Mouse (Mus musculus) heart, embryonic 13.5 days (tissue): ENCODE results near the gene A930004D18Rik. TPM values are rescaled to one million over a fixed set of nuclear protein-coding genes. Genes with fewer than 3 reads are reported as not detected.
A peak's percentile ranks its signal among the peaks of the same experiment; 100 is the strongest.

ENCODE experiments used
- ATAC-seq: fragments of 200-750 bp; cut with Nextera tagmentation; 2 replicates; pipeline ENCODE4 v1.8.0; 2017; ENCODE audit warnings: moderate TSS enrichment; ENCODE audit not compliant: insufficient number of reproducible peaks, low FRiP score, low TSS enrichment; ENCODE audit errors: extremely low read depth
- H3K27ac ChIP-seq: fragments of 300-500 bp; sonication (generic); replicated peaks from 2 replicates; pipeline ENCODE4 v1.5.1; 2015; ENCODE audit warnings: moderate library complexity, mild to moderate bottlenecking, inconsistent platforms
- H3K27me3 ChIP-seq: fragments of 300-500 bp; sonication (generic); replicated peaks from 2 replicates; pipeline ENCODE4 v1.6.1; 2015; ENCODE audit warnings: mild to moderate bottlenecking, inconsistent platforms
- H3K36me3 ChIP-seq: fragments of 300-500 bp; sonication (generic); 2 replicates; pipeline ENCODE4 v1.6.1; 2015; ENCODE audit warnings: mild to moderate bottlenecking, inconsistent platforms
- H3K4me1 ChIP-seq: fragments of 300-500 bp; sonication (generic); 2 replicates; pipeline ENCODE4 v1.6.1; 2015; ENCODE audit warnings: inconsistent platforms
- H3K4me2 ChIP-seq: fragments of 300-500 bp; sonication (generic); 2 replicates; pipeline ENCODE4 v1.6.1; 2015; ENCODE audit warnings: inconsistent platforms, mild to moderate bottlenecking, moderate library complexity
- H3K4me3 ChIP-seq: fragments of 300-500 bp; sonication (generic); 2 replicates; pipeline ENCODE4 v1.5.1; 2015; ENCODE audit warnings: moderate library complexity, mild to moderate bottlenecking, inconsistent platforms
- H3K9ac ChIP-seq: fragments of 300-500 bp; sonication (generic); 2 replicates; pipeline ENCODE4 v1.6.1; 2015; ENCODE audit warnings: inconsistent platforms, mild to moderate bottlenecking, moderate library complexity
- H3K9me3 ChIP-seq: fragments of 300-500 bp; sonication (generic); 2 replicates; pipeline ENCODE4 v1.6.1; 2016; ENCODE audit warnings: inconsistent platforms
- WGBS: fragments of 180-500 bp; shearing (Covaris S2); methylation state at CpG from one replicate; pipeline ENCODE4 v1.1.7; 2015; ENCODE audit warnings: mixed read lengths; 5-methylcytosine and 5-hydroxymethylcytosine counted together
- polyA plus RNA-seq: library from polyadenylated mRNA; unstranded; fragments of >200 nt; fragmentation: Nextera tagmentation; extraction: Ambion mirVana; gene quantifications from 2 replicates; pipeline ENCODE4 v1.2.1, GENCODE M21; 2015

Gene A930004D18Rik
- polyA plus RNA-seq, 1 experiment from 2014 or later, result 12.0 TPM

DNA sequence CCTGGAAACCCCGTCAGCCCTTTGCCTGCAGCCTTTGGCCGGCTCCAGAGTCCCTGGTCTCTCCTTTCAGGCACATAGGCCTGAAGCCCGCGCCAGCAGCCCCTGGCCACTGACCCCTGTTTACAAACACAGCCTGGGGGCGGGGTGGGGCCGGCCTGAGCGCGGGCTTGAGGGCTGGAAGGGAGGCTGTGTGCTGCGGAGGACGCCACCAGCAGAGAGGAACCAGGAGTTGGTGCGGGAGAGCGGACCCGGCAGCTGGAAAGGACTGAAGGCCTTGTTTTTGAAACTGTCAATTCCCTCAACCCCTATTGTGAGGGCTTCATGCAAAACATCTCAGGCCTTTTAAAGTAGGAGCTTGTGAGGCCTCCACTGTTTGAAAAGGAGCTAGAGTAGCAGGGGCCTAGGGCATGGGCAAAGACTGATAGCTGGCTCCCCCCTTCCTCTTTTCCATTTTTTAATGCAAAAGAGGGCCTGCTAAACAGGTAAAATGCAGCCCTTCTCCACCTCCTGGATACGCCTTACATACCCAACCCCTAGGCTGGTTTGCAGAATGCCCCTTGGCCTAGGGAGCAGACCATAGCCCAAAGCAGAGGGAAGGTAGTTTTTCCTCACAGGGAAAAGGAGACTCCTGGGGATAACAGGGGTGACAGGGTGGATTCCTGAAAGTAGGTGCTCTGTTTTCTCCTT is 3.8 kb upstream of the A930004D18Rik start:
- H3K9ac ChIP-seq, result peak overlapping the region; percentile 87
- no peak for ATAC-seq
- peak overlapping the region; percentile 79 for H3K27ac ChIP-seq
- no peaks in the 10 kb centered on the region for H3K36me3 ChIP-seq
- no peaks in the 10 kb centered on the region for H3K9me3 ChIP-seq
- H3K4me1 ChIP-seq, result peaks cover 77% of the 10 kb centered on the region
- WGBS, result 18% methylated on average over 14 of the region's 14 CpGs
- H3K4me2 ChIP-seq, result peak overlapping the region; percentile 93
- peak overlapping the region; percentile 30 for H3K4me3 ChIP-seq
- no peaks in the 10 kb centered on the region for H3K27me3 ChIP-seq

DNA sequence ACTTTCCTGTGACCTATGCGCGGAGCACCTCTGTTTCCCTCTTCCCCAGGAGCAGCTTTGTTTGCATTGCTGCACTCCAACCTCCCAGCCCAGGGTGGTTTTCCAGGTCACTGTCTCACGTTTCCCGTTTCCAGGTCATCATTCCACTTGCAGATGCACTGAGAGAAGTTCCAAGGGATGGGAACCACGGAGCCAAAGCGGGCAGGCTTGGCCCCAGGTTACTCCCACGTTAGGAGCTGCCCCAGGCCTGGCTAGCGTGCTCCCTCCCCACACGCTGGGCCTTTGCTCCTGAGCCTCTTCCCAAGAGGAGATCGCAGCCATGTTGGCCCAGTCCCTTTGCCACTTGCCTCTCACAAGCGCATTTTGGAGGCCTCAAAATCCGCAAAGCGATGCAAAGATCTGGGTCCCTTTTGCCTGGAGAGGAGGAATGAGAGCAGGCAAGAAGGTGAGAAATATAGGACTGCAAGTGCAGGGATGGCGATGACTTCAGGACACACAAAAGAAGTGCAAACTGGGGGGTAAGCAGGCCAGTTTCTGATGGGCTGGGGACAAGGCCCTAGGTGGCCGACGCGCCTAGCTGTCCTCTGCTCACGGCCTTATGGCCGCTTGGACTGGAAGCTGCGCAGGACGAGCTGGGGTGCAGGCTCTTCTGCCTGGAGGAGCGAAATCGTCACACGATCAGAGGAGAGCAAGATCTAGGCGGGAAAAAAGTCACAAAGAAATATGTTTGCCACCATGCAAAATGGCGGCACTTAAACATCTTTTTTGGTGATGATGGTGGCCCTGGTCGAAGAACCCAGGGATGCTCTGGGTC is 3.0 kb upstream of the A930004D18Rik start:
- peak overlapping the region; percentile 87 for H3K9ac ChIP-seq
- H3K9me3 ChIP-seq, result no peaks in the 10 kb centered on the region
- no peak for ATAC-seq
- H3K27me3 ChIP-seq, result no peaks in the 10 kb centered on the region
- H3K4me1 ChIP-seq, result peaks cover 77% of the 10 kb centered on the region
- peak overlapping the region; percentile 93 for H3K4me2 ChIP-seq
- H3K4me3 ChIP-seq, result peak overlapping the region; percentile 30
- peak overlapping the region; percentile 79 for H3K27ac ChIP-seq
- no peaks in the 10 kb centered on the region for H3K36me3 ChIP-seq
- WGBS, result 38% methylated on average over 27 of the region's 27 CpGs

DNA sequence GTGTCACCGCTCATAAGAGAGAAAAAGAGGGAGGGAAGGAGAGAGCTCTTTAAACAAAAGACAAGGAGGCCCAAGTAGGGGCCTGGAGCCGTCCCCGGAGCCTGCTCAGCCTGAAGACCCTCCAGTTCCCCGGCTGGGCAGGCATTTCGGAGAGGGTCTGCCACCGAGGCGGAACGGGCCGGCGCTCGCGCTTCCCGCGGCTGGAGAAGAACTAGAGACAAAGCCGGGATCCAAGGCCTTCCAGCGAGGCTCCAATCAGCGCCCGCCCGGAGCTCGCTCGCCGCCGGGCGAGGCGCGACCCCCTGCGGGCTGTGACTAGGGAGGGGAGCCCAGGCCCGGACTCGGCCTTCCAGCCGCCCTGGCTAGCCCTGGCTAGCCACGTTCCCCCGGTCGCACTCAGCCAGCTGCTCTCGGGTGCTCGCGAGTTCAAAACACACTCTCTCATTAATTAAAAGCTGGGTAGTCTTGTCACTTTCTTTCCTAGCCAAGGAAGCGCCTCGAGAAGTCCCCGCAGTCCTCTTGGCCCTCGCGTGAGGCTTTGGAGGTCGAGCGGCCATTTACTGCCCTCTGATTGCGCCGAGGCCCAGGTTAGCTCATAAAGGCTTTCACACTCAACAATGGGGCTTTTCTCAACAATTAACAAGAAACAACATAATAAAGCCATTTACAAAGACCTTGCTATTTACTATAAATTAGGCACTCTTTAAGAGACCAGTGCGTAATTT is 2.2 kb upstream of the A930004D18Rik start:
- Histone ChIP-seq H3K27ac (peak overlapping the region; percentile 63), H3K4me2 (peak overlapping the region; percentile 93), H3K9me3 (no peaks in the 10 kb centered on the region), H3K4me1 (peaks cover 75% of the 10 kb centered on the region), H3K27me3 (no peaks in the 10 kb centered on the region), H3K4me3 (peak overlapping the region; percentile 42), H3K36me3 (no peaks in the 10 kb centered on the region), H3K9ac (peak overlapping the region; percentile 87)
- 9% methylated on average over 46 of the region's 46 CpGs for WGBS
- no peak for ATAC-seq

DNA sequence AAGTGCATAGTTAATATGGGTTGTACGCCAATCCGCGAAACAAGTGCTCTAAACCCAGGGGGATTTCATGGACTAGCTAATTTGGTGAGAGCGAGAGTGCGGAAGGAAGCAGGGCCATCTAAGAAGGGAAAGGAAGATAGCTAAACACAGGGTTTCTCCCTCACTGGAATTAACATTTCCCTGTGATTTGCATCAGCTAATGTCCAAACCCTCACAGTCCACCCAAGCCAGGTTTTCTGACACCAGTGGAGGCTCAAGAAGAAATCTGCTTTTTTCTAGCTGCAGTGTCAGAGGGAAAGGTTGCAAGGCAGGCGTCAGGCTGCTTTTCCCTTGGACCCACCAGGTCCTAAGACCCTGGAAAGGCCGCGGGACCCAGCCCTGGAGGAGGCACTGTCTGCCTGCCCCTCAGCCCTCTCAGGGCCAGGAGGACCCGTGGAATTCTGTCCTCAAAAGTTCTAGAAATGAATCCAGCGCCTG is 1.4 kb upstream of the A930004D18Rik start:
- Histone ChIP-seq H3K4me3 (peak overlapping the region; percentile 42; the same call in 1 of the 2 replicates), H3K9ac (peak overlapping the region; percentile 87), H3K4me1 (peaks cover 67% of the 10 kb centered on the region), H3K27ac (peak overlapping the region; percentile 63), H3K9me3 (no peaks in the 10 kb centered on the region), H3K36me3 (no peaks in the 10 kb centered on the region), H3K4me2 (peak overlapping the region; percentile 93), H3K27me3 (no peaks in the 10 kb centered on the region)
- no peak for ATAC-seq
- 54% methylated on average over 10 of the region's 10 CpGs for WGBS

DNA sequence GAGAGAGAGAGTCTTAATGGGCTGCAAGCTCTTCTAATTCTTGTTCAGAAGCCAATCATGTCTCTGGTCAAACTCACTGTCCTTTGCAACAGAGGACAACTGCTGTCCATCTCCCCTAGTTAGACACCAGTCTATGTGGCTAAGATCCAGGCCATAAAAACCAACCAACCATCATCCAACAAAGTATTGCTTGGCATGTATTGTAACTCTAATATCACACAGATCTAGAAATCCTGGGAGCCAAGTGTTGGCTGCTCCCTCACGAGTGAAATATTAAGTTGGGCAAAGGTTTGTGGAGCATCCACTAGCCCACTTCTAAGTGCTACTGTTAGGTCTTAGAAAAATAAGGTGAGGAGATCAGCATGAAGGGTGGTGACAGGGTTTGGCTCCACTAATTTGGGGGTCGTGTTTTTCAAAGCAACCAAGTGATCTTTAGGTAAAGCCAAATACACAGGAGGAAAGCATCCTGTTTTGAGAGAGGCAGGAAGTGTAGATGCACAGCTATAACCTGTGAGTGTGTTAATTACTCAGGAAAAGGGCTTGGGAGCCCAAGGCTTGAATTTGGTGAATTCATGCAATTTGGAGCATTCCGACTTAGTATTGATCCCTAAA is 710 bp upstream of the A930004D18Rik start:
- Histone ChIP-seq H3K36me3 (no peaks in the 10 kb centered on the region), H3K4me2 (no peak overlapping the region), H3K9ac (no peak overlapping the region), H3K27ac (no peak overlapping the region), H3K4me3 (no peak overlapping the region), H3K4me1 (peaks cover 68% of the 10 kb centered on the region), H3K27me3 (no peaks in the 10 kb centered on the region), H3K9me3 (no peaks in the 10 kb centered on the region)
- ATAC-seq, result no peak
- 49% methylated on average over 3 of the region's 3 CpGs for WGBS

DNA sequence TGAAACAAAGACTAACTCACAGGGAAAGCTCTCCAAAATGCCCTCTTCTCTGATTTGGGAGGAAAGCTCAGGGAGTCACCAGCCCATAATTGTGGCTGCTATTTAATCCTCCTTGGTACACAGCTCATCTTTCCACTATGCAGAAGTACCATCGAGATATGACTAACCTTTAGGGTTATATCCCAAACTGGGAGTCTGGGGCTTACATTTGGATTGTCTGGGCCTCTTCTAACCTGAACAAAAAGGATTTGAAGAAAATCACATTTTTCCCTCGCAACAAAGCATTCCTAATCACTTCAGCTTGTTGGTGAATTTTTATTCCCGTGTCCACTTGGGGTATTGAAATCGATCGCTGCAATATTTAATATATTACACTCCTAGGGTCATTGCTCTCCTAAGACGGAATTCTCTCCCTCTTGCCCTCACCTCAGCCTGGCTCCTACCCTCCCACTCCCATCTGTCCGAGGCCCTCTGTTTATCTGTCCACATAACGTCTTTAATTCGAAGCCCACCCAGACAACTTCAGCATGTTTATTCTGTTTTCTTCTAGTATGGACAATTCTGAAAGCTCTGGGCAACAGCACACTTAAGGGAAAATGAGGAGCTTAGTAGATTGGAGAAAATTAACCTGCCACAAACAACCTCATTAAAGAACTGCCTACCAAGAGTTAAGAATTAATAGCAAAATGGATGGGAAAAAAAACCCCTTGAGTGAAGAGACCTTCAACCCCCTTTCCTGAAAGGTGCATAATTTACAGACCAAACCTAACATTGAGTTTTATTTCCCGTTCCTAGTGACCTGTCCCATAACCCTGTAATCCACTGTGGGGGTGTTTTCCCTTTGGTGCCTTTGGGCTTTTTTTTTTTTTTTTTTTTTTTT is 2.9 kb downstream of the A930004D18Rik start:
- Histone ChIP-seq H3K4me1 (peaks cover 58% of the 10 kb centered on the region), H3K9ac (no peak overlapping the region), H3K4me2 (no peak overlapping the region), H3K9me3 (no peaks in the 10 kb centered on the region), H3K27me3 (no peaks in the 10 kb centered on the region), H3K27ac (no peak overlapping the region), H3K4me3 (no peak overlapping the region), H3K36me3 (no peaks in the 10 kb centered on the region)
- ATAC-seq, result no peak
- 80% methylated on average over 10 of the region's 10 CpGs for WGBS

DNA sequence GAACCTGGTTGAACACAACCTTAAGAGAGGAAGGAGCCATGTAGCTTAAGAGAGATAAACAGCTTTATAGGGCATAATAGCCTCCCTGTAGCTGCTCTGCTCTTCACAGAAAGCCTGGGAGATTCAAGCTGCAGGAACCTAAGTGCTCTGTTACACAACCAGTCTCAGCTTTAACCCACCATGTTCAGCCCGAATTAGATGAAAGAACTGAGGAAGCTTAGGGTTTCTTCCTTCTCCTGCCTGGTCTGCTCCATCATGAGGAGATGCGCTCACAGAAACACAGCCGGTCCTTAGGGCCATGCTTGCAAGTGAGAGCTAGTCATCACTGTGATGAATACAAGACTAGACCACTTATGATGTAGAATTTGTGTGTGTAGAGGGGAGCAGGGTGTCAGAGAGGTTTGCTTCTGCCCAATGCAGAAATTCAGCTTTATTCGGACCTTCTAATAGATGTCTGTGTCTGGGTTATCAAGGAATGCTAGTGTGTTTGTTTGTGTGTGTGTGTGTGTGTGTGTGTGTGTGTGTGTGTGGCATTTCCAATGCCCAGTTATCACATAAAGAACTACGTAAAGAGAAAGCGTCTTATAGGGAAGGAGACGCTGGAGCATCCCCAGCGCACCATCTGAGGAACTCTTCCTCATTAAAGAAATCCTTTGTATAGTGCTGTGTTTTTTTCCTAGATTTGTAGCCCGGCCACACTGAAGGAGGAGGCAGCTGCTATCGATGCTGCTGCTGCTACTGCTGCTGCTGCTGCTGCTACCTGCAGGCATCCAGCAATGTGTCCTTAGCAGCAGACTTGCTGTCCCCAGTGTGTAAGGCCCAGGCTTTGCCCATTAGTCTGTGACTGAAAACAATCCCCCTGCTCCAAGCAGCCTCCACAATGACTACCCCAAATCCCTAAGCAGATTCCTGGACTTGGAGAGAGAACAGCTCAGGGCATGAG is 4.1 kb downstream of the A930004D18Rik start:
- Histone ChIP-seq H3K4me1 (peaks cover 48% of the 10 kb centered on the region), H3K9ac (0 out of 2 replicates have a peak overlapping the region, but pooled peaks have one; percentile 19), H3K36me3 (no peaks in the 10 kb centered on the region), H3K27ac (no peak overlapping the region), H3K27me3 (no peaks in the 10 kb centered on the region), H3K4me2 (peak overlapping the region; percentile 99), H3K9me3 (no peaks in the 10 kb centered on the region), H3K4me3 (no peak overlapping the region)
- ATAC-seq, result no peak
- WGBS, result 55% methylated on average over 10 of the region's 10 CpGs

DNA sequence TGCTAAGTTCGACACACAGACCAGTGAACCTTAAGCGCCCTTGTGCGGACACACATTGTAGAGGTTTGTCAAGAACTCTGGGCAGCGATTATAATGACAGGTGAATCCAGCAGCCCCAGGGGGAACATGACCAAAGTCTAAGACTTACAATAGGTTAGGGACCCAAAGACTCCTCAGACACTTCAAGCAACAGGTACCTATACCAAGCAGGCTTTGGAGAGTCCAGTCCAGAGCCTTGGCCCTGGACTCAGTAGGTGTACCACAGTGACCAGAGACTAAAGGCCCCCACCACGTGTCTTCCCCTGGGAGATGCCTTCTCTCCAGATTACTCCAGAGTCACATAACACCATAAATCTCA is 5.0 kb downstream of the A930004D18Rik start:
- Histone ChIP-seq H3K27me3 (no peaks in the 10 kb centered on the region), H3K4me3 (peak overlapping the region; percentile 57), H3K9ac (peak overlapping the region; percentile 91), H3K27ac (no peak overlapping the region), H3K9me3 (no peaks in the 10 kb centered on the region), H3K36me3 (no peaks in the 10 kb centered on the region), H3K4me1 (peaks cover 40% of the 10 kb centered on the region), H3K4me2 (peak overlapping the region; percentile 99)
- WGBS, result 54% methylated on average over 5 of the region's 5 CpGs
- no peak for ATAC-seq

DNA sequence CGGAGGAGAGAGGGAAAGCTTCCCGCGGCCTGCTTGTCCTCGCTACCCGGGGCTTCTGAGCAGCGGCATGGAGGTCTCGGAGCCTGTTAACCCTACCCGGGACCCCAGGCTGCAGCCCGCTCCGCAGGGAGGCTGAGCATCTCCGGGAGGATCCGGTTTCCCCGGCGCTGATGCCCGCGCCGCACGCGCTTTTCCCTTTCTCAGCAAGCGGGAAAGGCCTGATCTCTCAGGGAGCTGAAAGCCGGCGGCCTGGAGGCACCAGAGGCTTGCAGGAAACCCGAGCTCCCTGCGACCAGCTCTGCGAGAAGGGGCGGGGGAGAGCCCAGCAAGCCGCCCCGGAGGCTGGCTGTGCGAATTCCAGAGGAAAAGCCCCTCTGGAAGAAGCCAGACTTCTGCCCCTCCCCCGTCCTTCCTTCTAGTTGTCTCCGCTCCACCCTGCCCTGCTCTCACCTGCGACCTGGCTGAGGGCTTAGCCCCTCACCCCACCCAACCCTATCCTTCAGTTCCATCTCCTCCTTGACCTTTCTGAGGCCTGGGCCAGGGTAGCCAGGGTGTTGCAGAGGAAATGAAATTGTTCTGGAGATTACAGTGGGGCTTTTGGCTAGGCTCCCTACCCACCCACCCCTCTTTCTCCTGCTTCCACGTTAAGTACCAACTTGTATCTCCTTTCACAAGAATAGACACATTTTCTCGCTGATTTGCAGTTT is 5.6 kb downstream of the A930004D18Rik start:
- no peaks in the 10 kb centered on the region for H3K27me3 ChIP-seq
- peak overlapping the region; percentile 45; the same call in 1 of the 2 replicates for H3K27ac ChIP-seq
- H3K4me1 ChIP-seq, result peaks cover 39% of the 10 kb centered on the region
- H3K4me3 ChIP-seq, result peak overlapping the region; percentile 57
- H3K9me3 ChIP-seq, result no peaks in the 10 kb centered on the region
- 2% methylated on average over 34 of the region's 34 CpGs for WGBS
- H3K4me2 ChIP-seq, result peak overlapping the region; percentile 99
- no peak for ATAC-seq
- H3K9ac ChIP-seq, result peak overlapping the region; percentile 91
- no peaks in the 10 kb centered on the region for H3K36me3 ChIP-seq
